Mouse (Mus musculus): ENCODE data around the gene Fyn. TPM values are rescaled to one million over a fixed set of nuclear protein-coding genes. Genes with fewer than 3 reads are reported as not detected.

Fyn gene
- total RNA-seq, 2 experiments from 2014 or later, result 5.1 to 7.7 TPM

GRCm38 (mm10) chr10:39590629-39591028 is 222.0 kb downstream of the Fyn start:
- ATAC-seq (replicated peaks; ENCODE audit: poor library complexity), result peak; percentile 38

- no peak for ATAC-seq (replicated peaks; ENCODE audit: poor library complexity)
These were observed 223.8 kb downstream of the Fyn start for GRCm38 (mm10) chr10:39592501-39592900.

- no peak for ATAC-seq (replicated peaks; ENCODE audit: poor library complexity)
These were observed 226.1 kb downstream of the Fyn start for GRCm38 (mm10) chr10:39594716-39595115.

GRCm38 (mm10) chr10:39595862-39596261 is 227.2 kb downstream of the Fyn start:
- peak; percentile 70 for ATAC-seq (replicated peaks; ENCODE audit: poor library complexity)

- no peak for ATAC-seq (replicated peaks; ENCODE audit: poor library complexity)
These were observed 228.6 kb downstream of the Fyn start for GRCm38 (mm10) chr10:39597116-39597791.

- ATAC-seq (replicated peaks; ENCODE audit: poor library complexity), result no peak
These were observed 229.1 kb downstream of the Fyn start for GRCm38 (mm10) chr10:39597792-39598183.

GRCm38 (mm10) chr10:39599601-39600000 is 230.9 kb downstream of the Fyn start:
- ATAC-seq (replicated peaks; ENCODE audit: poor library complexity), result no peak

- ATAC-seq (replicated peaks; ENCODE audit: poor library complexity), result no peak
These were observed 231.5 kb downstream of the Fyn start for GRCm38 (mm10) chr10:39600115-39600514.

GRCm38 (mm10) chr10:39601068-39601467 is 232.4 kb downstream of the Fyn start:
- ATAC-seq (replicated peaks; ENCODE audit: poor library complexity), result peak; percentile 96

GRCm38 (mm10) chr10:39606434-39606833 is 237.8 kb downstream of the Fyn start:
- ATAC-seq (replicated peaks; ENCODE audit: poor library complexity), result no peak

- ATAC-seq (replicated peaks; ENCODE audit: poor library complexity), result no peak
These were observed 242.6 kb downstream of the Fyn start for GRCm38 (mm10) chr10:39611234-39611633.

GRCm38 (mm10) chr10:39612131-39612530 is 243.5 kb downstream of the Fyn start:
- peak; percentile 13; the same call in 1 of the 2 replicates for ATAC-seq (replicated peaks; ENCODE audit: poor library complexity)

GRCm38 (mm10) chr10:39612633-39612988 is 244.0 kb downstream of the Fyn start, which contains the start of gene Traf3ip2:
Traf3ip2 (plus strand) TSS chr10:39612934.
- ATAC-seq (replicated peaks; ENCODE audit: poor library complexity), result no peak

GRCm38 (mm10) chr10:39612989-39613831 is 244.6 kb downstream of the Fyn start:
- ATAC-seq (replicated peaks; ENCODE audit: poor library complexity), result peak; percentile 74

GRCm38 (mm10) chr10:39613973-39614372 is 245.3 kb downstream of the Fyn start:
- ATAC-seq (replicated peaks; ENCODE audit: poor library complexity), result no peak

- ATAC-seq (replicated peaks; ENCODE audit: poor library complexity), result no peak
These were observed 246.0 kb downstream of the Fyn start for GRCm38 (mm10) chr10:39614676-39615075.

Other genes starting within 250 kb of the Fyn start
- gene Fam229b, start 234.9 kb upstream of the Fyn start, total RNA-seq (2015), result 0.83 and 3.3 TPM in 2 replicates
- 1.8 TPM in 1 of 2 replicates, not detected in the other for gene Fam229b, start 234.9 kb upstream of the Fyn start, total RNA-seq (2017)
- gene Tube1, start 234.9 kb upstream of the Fyn start, total RNA-seq (2015), result 10.8 and 15.2 TPM in 2 replicates
- 14.1 and 19.2 TPM in 2 replicates for gene Tube1, start 234.9 kb upstream of the Fyn start, total RNA-seq (2017)
- not detected in 2 replicates for gene Ccn6, start 205.1 kb upstream of the Fyn start, total RNA-seq (2015)
- not detected in 2 replicates for gene Ccn6, start 205.1 kb upstream of the Fyn start, total RNA-seq (2017)
- 11.2 and 11.6 TPM in 2 replicates for gene Traf3ip2, start 244.1 kb downstream of the Fyn start, total RNA-seq (2015)
- 1.5 and 4.3 TPM in 2 replicates for gene Traf3ip2, start 244.1 kb downstream of the Fyn start, total RNA-seq (2017)